ENCODE assay signal across 14 mouse cellular contexts in genomic region chr16:51916820-51917219, GRCm38 (mm10).
A peak's percentile ranks its signal among the peaks of the same experiment; 100 is the strongest.
DNase-seq lines count a peak whose midpoint lies in the region; ATAC-seq and TF ChIP-seq lines count a peak whose summit lies in the region.
"Had no signal": no experiment of that assay in that cellular context is flagged by ENCODE, and none has a peak within 500 bp of the region (broad histone marks: within the 10 kb centered on the region; RNA-seq: fewer than 3 reads in every experiment).

No protein-coding gene starts in this region.

- peak; percentile 28 for DNase-seq in cerebellum, postnatal 10 days
- no peak for DNase-seq in cerebellum, postnatal 36 days
- DNase-seq in hindbrain, embryonic 10.5 days (ENCODE audit: low spot score): no peak
- no peak for DNase-seq in hindbrain, postnatal 0 days (ENCODE audit: low spot score)
- DNase-seq in right cerebral cortex, adult 18-20 months: peak; percentile 4
- DNase-seq in right cerebral cortex, postnatal 14 days: no peak
- no peak for DNase-seq in thymus, postnatal 4 days
- DNase-seq in thymus, postnatal 25 days: no peak
- DNase-seq: cerebellum, adult 2 months; layer of hippocampus, adult 9-11 months; lung, postnatal 14 days; right cerebral cortex, postnatal 4 days had no signal

- no peaks in the 10 kb centered on the region for H3K27me3 ChIP-seq in hindbrain, embryonic 10.5 days (ENCODE audit: insufficient read depth, poor library complexity, severe bottlenecking)
- H3K27me3 ChIP-seq in hindbrain, postnatal 0 days (ENCODE audit: insufficient read depth, low read length): no peaks in the 10 kb centered on the region
- H3K27me3 ChIP-seq: liver, embryonic 12.5 days had no signal

- peak overlapping the region; percentile 67 for H3K27ac ChIP-seq in hindbrain, embryonic 10.5 days
- no peak overlapping the region for H3K27ac ChIP-seq in hindbrain, postnatal 0 days
- H3K27ac ChIP-seq: liver, embryonic 12.5 days had no signal

- H3K4me2 ChIP-seq in hindbrain, postnatal 0 days (ENCODE audit: low read depth, low read length): no peak overlapping the region
- H3K4me2 ChIP-seq: liver, embryonic 12.5 days had no signal

- no peaks in the 10 kb centered on the region for H3K9me3 ChIP-seq in hindbrain, embryonic 10.5 days
- no peaks in the 10 kb centered on the region for H3K9me3 ChIP-seq in hindbrain, postnatal 0 days (ENCODE audit: low read length)
- H3K9me3 ChIP-seq: liver, embryonic 12.5 days had no signal

- 69% methylated on average over 3 of the region's 3 CpGs for WGBS in hindbrain, embryonic 10.5 days
- 48% methylated on average over 3 of the region's 3 CpGs for WGBS in hindbrain, postnatal 0 days

- no peaks in the 10 kb centered on the region for H3K36me3 ChIP-seq in hindbrain, embryonic 10.5 days
- no peaks in the 10 kb centered on the region for H3K36me3 ChIP-seq in hindbrain, postnatal 0 days (ENCODE audit: insufficient read depth, low read length)
- H3K36me3 ChIP-seq: liver, embryonic 12.5 days had no signal

- TF ChIP-seq CTCF in hindbrain, postnatal 0 days (IDR thresholded peaks at IDR 0.05; ENCODE audit: low read depth): no peak

- no peak for ATAC-seq in hindbrain, postnatal 0 days
- ATAC-seq: inflammation-experienced regulatory T-cells, adult 6 months; liver, embryonic 12.5 days had no signal

- H3K9ac ChIP-seq in hindbrain, postnatal 0 days (replicated peaks; ENCODE audit: low read length): no peak overlapping the region
- H3K9ac ChIP-seq: liver, embryonic 12.5 days had no signal

- no peak overlapping the region for H3K4me3 ChIP-seq in hindbrain, embryonic 10.5 days
- no peak overlapping the region for H3K4me3 ChIP-seq in hindbrain, postnatal 0 days (ENCODE audit: low read length)
- H3K4me3 ChIP-seq: liver, embryonic 12.5 days had no signal

- H3K4me1 ChIP-seq in hindbrain, embryonic 10.5 days (replicated peaks): peaks cover 17% of the 10 kb centered on the region; the same call in 1 of the 2 replicates
- H3K4me1 ChIP-seq in hindbrain, postnatal 0 days (ENCODE audit: insufficient read depth, low read length): no peaks in the 10 kb centered on the region
- H3K4me1 ChIP-seq: liver, embryonic 12.5 days had no signal

Comparison
In these comparisons a context has a peak if more than half of its experiments do, and no peak if none do; other contexts are left out.
1. DNase-seq: peak in cerebellum, postnatal 10 days (2 of 2) and right cerebral cortex, adult 18-20 months (single experiment); none in cerebellum, postnatal 36 days (0 of 2), hindbrain, embryonic 10.5 days (single experiment), hindbrain, postnatal 0 days (single experiment), right cerebral cortex, postnatal 14 days (single experiment), thymus, postnatal 4 days (single experiment) and thymus, postnatal 25 days (single experiment).